Mouse (Mus musculus) midbrain, embryonic 15.5 days (tissue): ENCODE data around the gene Cdk20. TPM values are rescaled to one million over a fixed set of nuclear protein-coding genes. Genes with fewer than 3 reads are reported as not detected.
A peak's percentile ranks its signal among the peaks of the same experiment; 100 is the strongest.

Experiments used
- ATAC-seq: fragments of 200-750 bp; cut with Nextera tagmentation; replicated peaks from 2 replicates; pipeline ENCODE4 v1.8.0; 2017; ENCODE audit warnings: moderate TSS enrichment
- H3K27ac ChIP-seq: fragments of 300-500 bp; sonication (generic); 2 replicates; pipeline ENCODE4 v1.5.1; 2015; ENCODE audit warnings: mild to moderate bottlenecking, inconsistent platforms
- H3K27me3 ChIP-seq: fragments of 300-500 bp; sonication (generic); replicated peaks from 2 replicates; pipeline ENCODE4 v1.6.1; 2015; ENCODE audit warnings: inconsistent platforms
- H3K36me3 ChIP-seq: fragments of 300-500 bp; sonication (generic); replicated peaks from 2 replicates; pipeline ENCODE4 v1.6.1; 2015; ENCODE audit warnings: inconsistent platforms
- H3K4me1 ChIP-seq: fragments of 300-500 bp; sonication (generic); 2 replicates; pipeline ENCODE4 v1.6.1; 2015; ENCODE audit warnings: inconsistent platforms
- H3K4me2 ChIP-seq: fragments of 300-500 bp; sonication (generic); 2 replicates; pipeline ENCODE4 v1.6.1; 2015; ENCODE audit warnings: inconsistent platforms, mild to moderate bottlenecking, moderate library complexity
- H3K4me3 ChIP-seq: fragments of 300-500 bp; sonication (generic); 2 replicates; pipeline ENCODE4 v1.5.1; 2015; ENCODE audit warnings: mild to moderate bottlenecking, inconsistent platforms
- H3K9ac ChIP-seq: fragments of 300-500 bp; sonication (generic); 2 replicates; pipeline ENCODE4 v1.6.1; 2015; ENCODE audit warnings: mild to moderate bottlenecking, inconsistent platforms
- H3K9me3 ChIP-seq: fragments of 300-500 bp; sonication (generic); 2 replicates; pipeline ENCODE4 v1.6.1; 2016; ENCODE audit warnings: inconsistent platforms
- whole genome bisulfite sequencing: fragments of 180-500 bp; shearing (Covaris S2); methylation state at CpG from one replicate; pipeline ENCODE4 v1.1.7; 2015; ENCODE audit warnings: mixed read lengths; 5-methylcytosine and 5-hydroxymethylcytosine counted together
- polyA plus RNA-seq: library from polyadenylated mRNA; unstranded; fragments of >200 nt; fragmentation: Nextera tagmentation; extraction: Ambion mirVana; gene quantifications from 2 replicates; pipeline ENCODE4 v1.2.1, GENCODE M21; 2015

Cdk20 gene
- 29.7 and 29.9 TPM in 2 replicates for polyA plus RNA-seq

- Histone ChIP-seq H3K9ac (peak within 1 kb of the TSS; percentile 54), H3K4me2 (peak within 1 kb of the TSS; percentile 78), H3K4me1 (peaks cover 16% of the 10 kb centered on the region), H3K9me3 (no peaks in the 10 kb centered on the region), H3K27me3 (no peaks in the 10 kb centered on the region), H3K36me3 (no peaks in the 10 kb centered on the region), H3K27ac (peak within 1 kb of the TSS; percentile 86), H3K4me3 (peak within 1 kb of the TSS; percentile 58)
- peak; percentile 99 for ATAC-seq
- under 1% methylated on average over 57 of the region's 57 CpGs for WGBS
Observed at GRCm38 (mm10) chr13:64432017-64432995, at the start of gene Cdk20. Gene Cdk20, plus strand, starts transcription at chr13:64432314.

- Histone ChIP-seq H3K4me3 (no peak overlapping the region), H3K27ac (no peak overlapping the region), H3K4me1 (no peaks in the 10 kb centered on the region), H3K36me3 (no peaks in the 10 kb centered on the region), H3K9ac (no peak overlapping the region), H3K27me3 (no peaks in the 10 kb centered on the region), H3K9me3 (no peaks in the 10 kb centered on the region), H3K4me2 (no peak overlapping the region)
- no peak for ATAC-seq
- WGBS = 92% methylated on average over 3 of the region's 3 CpGs
Observed at GRCm38 (mm10) chr13:64384937-64385336, 47.2 kb upstream of the Cdk20 start.

GRCm38 (mm10) chr13:64386048-64386447 is 46.1 kb upstream of the Cdk20 start:
- Histone ChIP-seq H3K4me1 (no peaks in the 10 kb centered on the region), H3K27ac (no peak overlapping the region), H3K9ac (no peak overlapping the region), H3K36me3 (no peaks in the 10 kb centered on the region), H3K9me3 (no peaks in the 10 kb centered on the region), H3K4me3 (no peak overlapping the region), H3K27me3 (no peaks in the 10 kb centered on the region), H3K4me2 (no peak overlapping the region)
- ATAC-seq = no peak
- WGBS = 44% methylated on average over 2 of the region's 2 CpGs

- no peak for ATAC-seq
- no peak overlapping the region for H3K27ac ChIP-seq
Observed at GRCm38 (mm10) chr13:64388415-64388814, 43.7 kb upstream of the Cdk20 start.

GRCm38 (mm10) chr13:64396979-64397378 is 35.1 kb upstream of the Cdk20 start:
- WGBS = 79% methylated on average over 8 of the region's 8 CpGs
- H3K9me3 ChIP-seq = no peaks in the 10 kb centered on the region
- H3K4me3 ChIP-seq = no peak overlapping the region
- H3K36me3 ChIP-seq = no peaks in the 10 kb centered on the region
- no peak overlapping the region for H3K4me2 ChIP-seq
- ATAC-seq = no peak
- no peaks in the 10 kb centered on the region for H3K4me1 ChIP-seq
- no peak overlapping the region for H3K9ac ChIP-seq
- H3K27ac ChIP-seq = no peak overlapping the region
- no peaks in the 10 kb centered on the region for H3K27me3 ChIP-seq

More at GRCm38 (mm10) chr13:64388415-64388814, 43.7 kb upstream of the Cdk20 start:
- Histone ChIP-seq H3K4me2 (no peak overlapping the region), H3K27me3 (no peaks in the 10 kb centered on the region), H3K9me3 (no peaks in the 10 kb centered on the region), H3K4me3 (no peak overlapping the region), H3K36me3 (no peaks in the 10 kb centered on the region), H3K4me1 (no peaks in the 10 kb centered on the region), H3K9ac (no peak overlapping the region)
- 84% methylated on average over 4 of the region's 4 CpGs for WGBS

- Histone ChIP-seq H3K9me3 (no peaks in the 10 kb centered on the region), H3K4me1 (no peaks in the 10 kb centered on the region), H3K4me2 (no peak overlapping the region), H3K4me3 (no peak overlapping the region), H3K27ac (no peak overlapping the region), H3K36me3 (no peaks in the 10 kb centered on the region), H3K27me3 (no peaks in the 10 kb centered on the region), H3K9ac (no peak overlapping the region)
- 100% methylated on average over 1 of the region's 1 CpGs for WGBS
- ATAC-seq = no peak
Observed at GRCm38 (mm10) chr13:64398065-64398464, 34.0 kb upstream of the Cdk20 start.

- ATAC-seq = no peak
- H3K27me3 ChIP-seq = no peaks in the 10 kb centered on the region
- H3K36me3 ChIP-seq = no peaks in the 10 kb centered on the region
- H3K4me2 ChIP-seq = no peak overlapping the region
- no peak overlapping the region for H3K4me3 ChIP-seq
- H3K9me3 ChIP-seq = no peaks in the 10 kb centered on the region
- no peaks in the 10 kb centered on the region for H3K4me1 ChIP-seq
- 89% methylated on average over 3 of the region's 3 CpGs for whole genome bisulfite sequencing
- H3K27ac ChIP-seq = no peak overlapping the region
- H3K9ac ChIP-seq = no peak overlapping the region
Observed at GRCm38 (mm10) chr13:64399906-64400305, 32.2 kb upstream of the Cdk20 start.

GRCm38 (mm10) chr13:64400801-64401361 is 31.2 kb upstream of the Cdk20 start:
- H3K4me3 ChIP-seq = no peak overlapping the region
- H3K27ac ChIP-seq = no peak overlapping the region
- no peak overlapping the region for H3K4me2 ChIP-seq
- H3K36me3 ChIP-seq = no peaks in the 10 kb centered on the region
- no peaks in the 10 kb centered on the region for H3K27me3 ChIP-seq
- H3K4me1 ChIP-seq = no peaks in the 10 kb centered on the region
- WGBS = 64% methylated on average over 7 of the region's 7 CpGs
- no peak for ATAC-seq
- H3K9me3 ChIP-seq = no peaks in the 10 kb centered on the region
- no peak overlapping the region for H3K9ac ChIP-seq

- no peak overlapping the region for H3K9ac ChIP-seq
- H3K27ac ChIP-seq = no peak overlapping the region
- H3K27me3 ChIP-seq = no peaks in the 10 kb centered on the region
- H3K4me3 ChIP-seq = no peak overlapping the region
- no peak for ATAC-seq
- WGBS = 72% methylated on average over 3 of the region's 3 CpGs
- H3K4me1 ChIP-seq = no peaks in the 10 kb centered on the region
- no peaks in the 10 kb centered on the region for H3K9me3 ChIP-seq
- H3K36me3 ChIP-seq = no peaks in the 10 kb centered on the region
- no peak overlapping the region for H3K4me2 ChIP-seq
Observed at GRCm38 (mm10) chr13:64402006-64402405, 30.1 kb upstream of the Cdk20 start.

- Histone ChIP-seq H3K27ac (no peak overlapping the region), H3K4me3 (no peak overlapping the region), H3K9ac (no peak overlapping the region), H3K4me2 (no peak overlapping the region), H3K9me3 (no peaks in the 10 kb centered on the region), H3K36me3 (no peaks in the 10 kb centered on the region), H3K27me3 (no peaks in the 10 kb centered on the region), H3K4me1 (no peaks in the 10 kb centered on the region)
- no peak for ATAC-seq
- 89% methylated on average over 10 of the region's 10 CpGs for WGBS
Observed at GRCm38 (mm10) chr13:64402504-64402949, 29.6 kb upstream of the Cdk20 start.

GRCm38 (mm10) chr13:64402951-64403460 is 29.1 kb upstream of the Cdk20 start:
- WGBS = 87% methylated on average over 8 of the region's 8 CpGs
- Histone ChIP-seq H3K36me3 (no peaks in the 10 kb centered on the region), H3K9ac (no peak overlapping the region), H3K9me3 (no peaks in the 10 kb centered on the region), H3K4me1 (no peaks in the 10 kb centered on the region), H3K27me3 (no peaks in the 10 kb centered on the region), H3K4me3 (no peak overlapping the region), H3K27ac (no peak overlapping the region), H3K4me2 (no peak overlapping the region)
- ATAC-seq = no peak

- Histone ChIP-seq H3K4me1 (no peaks in the 10 kb centered on the region), H3K4me2 (no peak overlapping the region), H3K27me3 (no peaks in the 10 kb centered on the region), H3K36me3 (no peaks in the 10 kb centered on the region), H3K9ac (no peak overlapping the region), H3K27ac (no peak overlapping the region), H3K9me3 (no peaks in the 10 kb centered on the region), H3K4me3 (no peak overlapping the region)
- ATAC-seq = no peak
- WGBS = 75% methylated on average over 3 of the region's 3 CpGs
Observed at GRCm38 (mm10) chr13:64403519-64403918, 28.6 kb upstream of the Cdk20 start.
